Mouse (Mus musculus) brown adipose tissue, adult 24 weeks (tissue): ENCODE data around the gene Col4a2. TPM values are rescaled to one million over a fixed set of nuclear protein-coding genes. Genes with fewer than 3 reads are reported as not detected.

Source experiments
- H3K27ac ChIP-seq: fragments of 200-500 bp; replicated peaks from 2 replicates; pipeline ENCODE4 v1.5.1; 2012; ENCODE audit warnings: low read depth, mild to moderate bottlenecking, low read length
- H3K4me1 ChIP-seq: fragments of 200-500 bp; 2 replicates; pipeline ENCODE4 v1.6.1; 2012; ENCODE audit warnings: low read length, mixed read lengths; ENCODE audit not compliant: control insufficient read depth, insufficient read depth, insufficient read length
- H3K4me3 ChIP-seq: fragments of 200-500 bp; 2 replicates; pipeline ENCODE4 v1.5.1; 2012; ENCODE audit warnings: low read depth, mild to moderate bottlenecking, low read length, moderate library complexity; ENCODE audit not compliant: insufficient read depth
- polyA plus RNA-seq: library from polyadenylated mRNA; stranded (reverse); fragments of >200 nt; gene quantifications from 2 replicates; pipeline ENCODE4 v1.2.4, GENCODE M21; 2012; ENCODE audit not compliant: missing spikeins, insufficient read depth, insufficient read length

Gene Col4a2
- polyA plus RNA-seq, 1 experiment = 51.1 TPM

DNA sequence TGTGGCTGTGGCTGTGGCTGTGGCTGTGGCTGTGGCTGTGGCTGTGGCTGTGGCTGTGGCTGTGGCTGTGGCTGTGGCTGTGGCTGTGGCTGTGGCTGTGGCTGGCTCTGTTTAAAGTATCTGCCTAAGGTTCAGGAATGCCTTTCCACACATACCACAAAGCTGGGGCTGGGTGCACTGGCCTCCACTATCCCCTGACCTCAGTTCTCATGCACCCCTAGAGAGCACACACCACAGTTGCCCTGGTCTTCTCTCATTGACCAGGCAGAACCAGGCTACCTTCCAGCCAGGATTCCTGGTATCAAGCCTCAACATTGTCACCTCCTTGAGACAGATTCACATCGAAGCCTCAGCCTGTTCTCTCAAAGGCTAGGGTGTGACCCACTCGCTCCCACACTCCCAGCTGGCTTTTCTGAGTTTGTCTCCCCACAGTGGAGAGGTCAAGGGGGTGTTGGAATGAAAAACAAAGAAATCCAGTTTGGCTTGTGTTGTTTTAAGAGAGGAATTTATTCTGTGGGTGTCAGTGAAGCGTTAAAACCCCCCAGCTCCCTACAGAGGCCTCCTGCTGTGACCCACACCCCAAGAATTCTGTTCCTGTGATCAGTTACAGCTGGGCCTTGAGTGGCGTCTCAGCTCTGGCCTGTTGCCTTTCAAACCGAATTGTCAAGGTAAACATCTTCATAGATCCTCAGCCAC lies 15.3 kb downstream of the Col4a2 start:
- Histone ChIP-seq H3K27ac (peak overlapping the region; percentile 11; the same call in 1 of the 2 replicates), H3K4me1 (peaks cover 72% of the 10 kb centered on the region), H3K4me3 (no peak overlapping the region)

DNA sequence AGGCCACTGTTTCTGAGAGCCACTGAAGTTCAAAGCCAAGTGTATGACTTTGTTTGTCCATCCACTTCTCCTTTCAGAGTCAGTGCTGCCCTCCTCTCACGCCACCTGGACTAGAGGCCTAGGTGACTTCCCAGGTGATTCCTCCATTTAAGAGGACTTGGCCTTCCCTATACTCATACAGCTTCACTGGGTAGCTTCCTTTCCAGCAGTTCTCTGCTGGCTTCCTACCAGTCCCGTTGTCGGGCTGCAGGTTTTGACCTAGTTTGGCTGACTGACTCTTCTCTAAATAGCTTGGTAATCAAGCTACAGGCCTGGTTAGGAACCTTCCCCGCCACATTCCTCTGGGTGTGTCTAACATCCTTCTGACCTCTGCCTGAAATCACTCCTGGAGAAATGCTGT lies 19.0 kb downstream of the Col4a2 start:
- H3K4me1 ChIP-seq = peaks cover 73% of the 10 kb centered on the region
- H3K27ac ChIP-seq = peak overlapping the region; percentile 84
- no peak overlapping the region for H3K4me3 ChIP-seq

DNA sequence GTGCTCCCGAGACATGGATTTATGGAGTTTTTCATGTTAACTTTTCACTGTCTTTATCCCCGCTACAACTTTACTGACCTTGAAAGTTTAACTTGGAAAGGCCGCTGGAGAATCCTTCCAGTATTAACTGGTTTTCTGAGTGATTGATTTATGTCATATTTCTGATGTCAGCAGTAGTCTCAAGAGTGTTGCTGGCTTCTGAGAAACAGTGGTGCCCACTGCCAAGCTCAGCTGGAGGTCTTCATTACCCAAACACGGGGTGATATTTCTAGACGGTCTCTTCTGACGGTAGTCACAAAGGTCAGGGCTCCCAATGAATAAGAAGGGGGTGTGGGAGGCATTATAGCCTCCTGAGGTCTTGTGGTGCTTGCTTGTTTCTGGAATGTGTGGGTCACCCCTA lies 21.1 kb downstream of the Col4a2 start:
- H3K27ac ChIP-seq = peak overlapping the region; percentile 89
- H3K4me3 ChIP-seq = no peak overlapping the region
- peaks cover 76% of the 10 kb centered on the region for H3K4me1 ChIP-seq

DNA sequence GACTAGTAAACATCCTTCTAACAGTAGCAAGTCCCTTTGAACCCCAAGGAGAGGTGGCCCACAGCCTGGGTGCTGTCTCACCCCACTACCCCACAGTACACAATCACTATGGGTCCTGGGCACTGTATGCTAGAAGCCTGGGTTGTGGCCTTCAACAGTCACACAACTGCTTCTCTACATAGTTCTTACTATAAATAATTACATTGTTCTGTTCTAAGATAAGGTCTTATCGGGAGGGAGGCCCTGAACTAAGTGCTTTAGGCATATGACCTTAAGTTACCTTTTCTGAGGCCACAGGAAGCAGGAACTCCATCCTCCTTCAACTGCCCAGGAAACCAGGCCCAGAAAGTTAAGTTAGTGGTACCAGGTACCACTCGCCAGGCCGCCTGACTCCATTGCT lies 21.9 kb downstream of the Col4a2 start:
- Histone ChIP-seq H3K4me3 (no peak overlapping the region), H3K4me1 (peaks cover 74% of the 10 kb centered on the region), H3K27ac (peak overlapping the region; percentile 89)

DNA sequence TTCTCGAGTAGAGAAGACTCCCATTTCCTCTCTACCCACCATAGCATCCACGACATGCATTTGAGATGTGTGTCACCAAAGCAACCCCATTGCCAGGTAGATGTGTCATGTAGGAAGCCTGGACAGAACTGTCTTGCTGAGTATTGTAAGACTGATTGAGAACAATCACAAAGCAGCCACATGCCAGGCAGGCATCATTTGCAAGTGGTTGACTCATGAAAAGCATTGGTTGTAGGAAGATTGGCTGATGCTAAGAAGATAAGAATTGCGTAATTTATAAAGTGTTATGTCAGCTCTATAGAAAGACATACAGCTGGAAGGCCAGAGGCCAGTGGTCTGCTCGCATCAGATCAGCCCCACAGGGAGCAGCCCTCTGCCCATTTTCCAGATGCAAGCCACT lies 22.6 kb downstream of the Col4a2 start:
- H3K27ac ChIP-seq = peak overlapping the region; percentile 59
- peaks cover 80% of the 10 kb centered on the region for H3K4me1 ChIP-seq
- H3K4me3 ChIP-seq = no peak overlapping the region

DNA sequence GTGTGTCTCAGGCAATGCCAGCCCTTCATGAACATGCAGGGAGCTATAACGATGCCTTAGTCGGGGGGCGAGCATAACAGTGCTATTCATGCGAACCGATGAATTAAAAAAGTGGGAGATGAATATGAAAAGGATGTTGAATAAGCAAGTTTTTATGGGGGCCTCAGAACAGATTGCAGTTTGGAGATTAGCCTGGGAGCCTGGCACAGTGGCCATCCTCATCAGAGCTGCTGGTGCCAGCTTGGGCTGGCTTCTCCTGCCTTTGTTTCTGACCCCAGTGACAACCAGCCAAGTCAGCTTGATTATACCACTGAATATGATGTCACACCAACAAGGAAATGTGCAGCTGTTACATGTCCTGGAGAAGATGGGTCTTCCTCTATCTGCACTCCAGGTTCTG lies 23.7 kb downstream of the Col4a2 start:
- Histone ChIP-seq H3K4me3 (no peak overlapping the region), H3K27ac (no peak overlapping the region), H3K4me1 (peaks cover 79% of the 10 kb centered on the region)

DNA sequence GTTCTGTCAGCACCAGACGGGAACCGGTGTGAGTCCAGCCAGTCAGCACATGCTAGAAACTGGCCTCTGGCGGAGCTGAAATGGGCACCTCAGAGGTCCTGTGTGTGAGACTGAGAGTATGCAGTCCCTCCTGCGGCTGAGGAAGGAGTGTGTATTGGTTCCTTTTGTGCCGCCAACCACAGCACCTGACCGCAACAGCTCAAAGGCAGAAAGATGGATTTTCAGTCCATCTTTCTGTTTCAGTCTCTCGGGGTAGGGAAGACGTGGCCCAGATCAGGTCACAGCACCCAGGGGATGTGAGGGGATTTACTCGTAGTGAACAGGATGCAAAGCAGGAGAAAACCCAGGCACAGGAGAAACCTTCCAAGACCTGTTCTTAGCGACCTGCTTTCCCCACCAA lies 25.0 kb downstream of the Col4a2 start:
- no peak overlapping the region for H3K4me3 ChIP-seq
- peaks cover 78% of the 10 kb centered on the region for H3K4me1 ChIP-seq
- peak overlapping the region; percentile 91 for H3K27ac ChIP-seq

DNA sequence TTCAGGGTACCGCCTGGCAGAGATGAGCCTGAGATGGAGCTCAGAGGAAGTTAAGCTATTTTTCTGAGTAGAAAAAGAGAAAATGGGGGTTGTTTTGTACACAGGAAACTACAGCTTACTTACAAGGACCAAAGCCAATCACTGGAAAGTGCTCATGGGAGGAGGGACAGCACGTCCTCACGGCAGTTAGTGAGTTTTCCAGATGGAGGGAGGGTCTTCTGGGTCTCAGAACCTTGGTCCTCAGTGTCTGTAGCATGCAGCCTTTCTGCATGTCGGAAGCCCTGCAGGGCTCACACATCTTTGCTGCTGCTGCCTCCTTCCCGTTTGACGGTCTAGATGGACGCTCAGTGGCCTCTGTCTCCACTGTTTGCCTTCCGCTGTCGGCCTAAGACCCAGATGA lies 25.9 kb downstream of the Col4a2 start:
- Histone ChIP-seq H3K4me1 (peaks cover 72% of the 10 kb centered on the region), H3K4me3 (no peak overlapping the region), H3K27ac (peak overlapping the region; percentile 91)

DNA sequence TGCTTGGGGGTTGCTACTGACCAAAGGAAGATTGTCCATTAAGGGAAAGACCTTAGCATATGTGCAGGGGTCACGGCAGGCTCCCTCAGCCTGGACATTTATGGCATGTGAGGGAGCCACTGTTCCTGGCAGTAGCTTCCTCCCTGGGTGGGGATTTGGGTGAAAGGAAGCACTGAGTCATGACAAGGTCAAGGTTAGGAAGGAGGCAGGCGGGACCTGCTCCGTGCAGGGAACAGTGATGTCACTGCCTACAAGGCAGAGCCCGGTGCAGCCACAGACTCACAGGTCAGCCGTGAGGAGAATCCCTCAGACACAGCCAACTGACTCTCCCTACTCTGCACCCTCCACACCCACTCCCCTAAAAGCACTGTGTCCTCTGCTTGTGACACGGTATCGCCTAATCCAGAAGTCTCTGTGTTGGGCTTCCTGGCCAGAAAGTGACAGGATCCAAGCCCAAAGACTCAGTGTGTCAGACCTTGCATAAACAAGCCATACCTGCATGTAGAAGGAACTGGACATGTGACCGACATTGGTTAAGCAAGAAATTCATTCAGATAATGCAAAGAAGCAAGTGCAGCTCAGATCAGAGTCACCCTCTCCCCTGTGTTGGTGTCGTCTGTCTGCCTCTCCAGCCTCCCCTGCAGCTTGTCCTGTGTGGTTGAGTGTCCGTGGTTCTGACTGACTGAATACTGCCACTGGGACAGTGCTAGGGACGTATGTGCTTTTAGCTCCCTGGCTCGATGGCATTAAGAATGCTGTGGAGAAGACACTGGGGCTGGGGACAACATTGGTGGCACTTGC lies 27.9 kb downstream of the Col4a2 start:
- Histone ChIP-seq H3K27ac (peak overlapping the region; percentile 91), H3K4me1 (peaks cover 66% of the 10 kb centered on the region), H3K4me3 (no peak overlapping the region)

DNA sequence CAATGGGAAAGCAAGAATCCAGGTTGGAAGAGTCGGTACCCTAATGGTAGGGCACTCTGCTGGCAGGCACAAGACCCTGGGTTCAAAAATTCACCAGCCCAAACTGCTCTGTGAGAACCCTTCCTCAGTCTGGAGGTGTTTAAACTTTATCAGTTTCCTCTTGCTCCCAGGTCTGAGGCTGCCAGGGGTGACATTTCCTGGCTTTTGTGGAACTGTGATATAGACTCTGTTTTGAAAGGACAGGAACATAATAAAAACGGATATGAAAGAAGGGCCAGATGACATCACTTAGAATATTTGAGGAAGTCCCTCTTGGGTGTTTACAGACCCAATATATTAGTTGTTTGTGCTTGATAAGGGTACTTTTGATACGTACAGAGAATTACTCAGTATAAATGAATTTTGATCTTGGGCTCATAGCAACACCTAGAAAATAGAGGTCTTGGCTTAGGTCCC lies 28.5 kb downstream of the Col4a2 start:
- no peak overlapping the region for H3K4me3 ChIP-seq
- H3K27ac ChIP-seq = peak overlapping the region; percentile 90
- peaks cover 68% of the 10 kb centered on the region for H3K4me1 ChIP-seq

DNA sequence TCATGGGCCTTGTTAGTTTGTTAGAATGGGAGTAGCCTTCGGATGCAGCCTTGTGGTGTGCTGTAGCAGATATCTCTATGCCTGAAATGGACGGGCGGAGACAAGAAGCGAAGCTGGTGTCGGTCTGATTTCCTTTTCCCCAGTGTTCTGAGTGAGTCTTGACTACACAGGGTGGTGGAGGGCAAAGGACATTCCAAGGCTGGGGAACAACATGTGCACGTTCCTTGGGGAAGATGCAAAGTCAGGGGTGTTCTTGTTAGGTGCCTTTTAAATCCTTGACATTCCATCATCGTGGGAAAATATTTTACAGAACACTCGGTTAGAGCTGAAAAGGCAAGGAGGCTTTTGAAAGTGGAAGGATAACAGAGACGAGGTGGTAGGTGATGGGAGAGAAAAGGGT lies 31.9 kb downstream of the Col4a2 start:
- Histone ChIP-seq H3K4me3 (no peak overlapping the region), H3K27ac (peak overlapping the region; percentile 28; the same call in 1 of the 2 replicates), H3K4me1 (peaks cover 70% of the 10 kb centered on the region)

DNA sequence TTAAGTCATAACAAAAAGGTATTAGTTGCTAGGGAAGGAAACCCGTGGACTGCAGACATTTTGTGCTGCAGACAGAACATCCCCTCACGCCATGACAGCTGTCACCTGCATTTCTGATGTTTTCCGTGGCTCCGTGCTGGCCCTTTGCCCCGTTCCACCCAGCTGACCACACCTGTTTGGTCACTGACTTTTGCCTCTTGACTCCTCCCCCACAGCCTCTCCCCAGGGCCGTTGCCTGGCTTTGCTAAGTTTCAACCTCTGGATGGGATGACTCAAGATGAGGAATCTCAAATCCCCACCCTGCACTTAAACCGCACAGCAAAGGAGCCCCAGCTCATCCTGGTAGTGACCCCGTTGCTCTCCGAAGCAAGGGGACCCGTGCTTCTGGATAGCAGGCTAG lies 33.6 kb downstream of the Col4a2 start:
- Histone ChIP-seq H3K4me1 (peaks cover 72% of the 10 kb centered on the region), H3K27ac (peak overlapping the region; percentile 73; the same call in 1 of the 2 replicates), H3K4me3 (no peak overlapping the region)

DNA sequence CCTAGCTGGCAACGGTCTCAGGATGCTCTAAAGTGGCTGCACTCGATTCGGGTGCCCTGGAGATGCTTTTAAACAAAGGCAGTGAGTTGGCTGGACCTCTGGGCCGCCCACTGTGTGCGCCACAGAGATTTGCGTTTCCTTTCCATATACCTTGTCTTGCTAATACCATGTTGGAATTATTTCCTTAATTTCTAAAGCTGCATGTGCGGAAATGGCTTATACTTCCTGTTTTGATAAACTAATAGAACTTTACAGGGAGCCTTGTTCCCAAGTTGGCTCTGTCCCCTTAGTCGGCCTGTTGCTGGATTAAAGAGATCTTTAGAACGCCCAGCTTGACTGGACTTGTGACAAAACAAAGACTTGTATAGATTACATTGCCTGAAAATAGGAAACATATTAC lies 35.1 kb downstream of the Col4a2 start:
- no peak overlapping the region for H3K4me3 ChIP-seq
- H3K27ac ChIP-seq = peak overlapping the region; percentile 73
- H3K4me1 ChIP-seq = peaks cover 64% of the 10 kb centered on the region

DNA sequence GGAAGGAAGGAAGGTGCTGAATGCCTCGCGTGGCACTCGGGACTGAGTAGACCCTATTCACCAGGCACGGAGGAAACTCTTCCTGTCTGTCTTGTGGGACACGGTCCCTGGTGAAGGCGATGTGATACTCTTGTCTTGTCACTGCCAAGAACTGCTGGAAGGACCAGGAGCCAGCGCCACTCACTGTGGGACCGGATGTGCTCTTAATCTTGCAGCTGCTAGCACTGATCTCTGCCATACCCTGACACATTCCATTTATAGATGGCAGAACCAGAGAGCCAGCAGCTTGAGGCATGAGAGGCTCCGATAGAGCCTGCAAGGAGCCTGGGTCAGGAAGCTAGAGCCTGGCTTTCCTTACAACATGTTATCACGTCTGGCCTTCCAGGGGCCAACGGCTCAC lies 36.0 kb downstream of the Col4a2 start:
- Histone ChIP-seq H3K4me3 (no peak overlapping the region), H3K27ac (peak overlapping the region; percentile 48), H3K4me1 (peaks cover 64% of the 10 kb centered on the region)

DNA sequence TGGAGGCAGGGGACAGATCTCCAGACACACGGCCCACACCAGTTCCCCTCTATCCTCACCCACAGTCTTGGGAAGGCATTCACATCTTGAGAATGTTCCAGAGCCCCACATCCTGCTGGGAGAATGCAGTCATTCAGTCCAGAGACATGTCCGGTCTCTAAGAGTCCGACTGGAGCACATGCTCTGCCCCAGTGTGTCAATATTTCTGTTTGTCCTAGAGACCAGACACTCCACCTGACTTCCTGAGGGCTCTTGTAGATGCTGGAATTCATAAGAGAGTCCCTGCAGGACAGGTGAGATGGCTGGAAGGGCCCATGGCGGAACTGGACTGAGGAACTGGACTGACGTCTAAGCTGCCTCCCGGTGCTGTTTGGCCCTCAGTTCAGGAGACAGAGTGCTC lies 38.8 kb downstream of the Col4a2 start:
- Histone ChIP-seq H3K4me3 (no peak overlapping the region), H3K27ac (peak overlapping the region; percentile 87), H3K4me1 (peaks cover 51% of the 10 kb centered on the region)

DNA sequence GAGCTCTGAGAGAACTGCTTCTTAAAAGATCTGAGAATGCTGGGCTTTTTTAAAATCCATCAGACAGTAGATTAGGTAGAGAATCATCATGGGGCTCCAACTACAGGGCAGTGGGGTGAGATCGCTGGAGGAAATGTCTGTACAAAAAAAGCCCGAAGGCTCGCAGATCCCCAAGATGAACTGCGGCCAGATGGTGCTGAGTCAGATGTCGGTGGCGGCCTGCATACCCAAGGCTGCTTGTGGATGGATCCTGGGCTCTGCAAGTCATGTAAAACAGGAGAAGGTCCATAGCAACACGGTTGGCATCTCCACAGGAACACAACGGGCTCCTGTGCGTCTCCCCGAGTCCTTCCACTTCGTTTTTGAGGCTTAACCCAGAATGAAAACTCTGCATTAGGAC lies 39.9 kb downstream of the Col4a2 start:
- Histone ChIP-seq H3K27ac (0 out of 2 replicates have a peak overlapping the region, but pooled peaks have one; percentile 38), H3K4me1 (peaks cover 40% of the 10 kb centered on the region), H3K4me3 (no peak overlapping the region)
